Mouse (Mus musculus): ENCODE measurements around the gene Celf5. TPM values are rescaled to one million over a fixed set of nuclear protein-coding genes. Genes with fewer than 3 reads are reported as not detected.
A peak's percentile ranks its signal among the peaks of the same experiment; 100 is the strongest.

Gene Celf5
- polyA plus RNA-seq, 1 experiment from 2014 or later: 1.3 TPM

- no peak for ATAC-seq (ENCODE audit: insufficient number of reproducible peaks, low FRiP score, low TSS enrichment, low read depth)
- WGBS: 75% methylated on average over 4 of the region's 4 CpGs
- Histone ChIP-seq H3K4me2 (no peak overlapping the region), H3K27ac (no peak overlapping the region), H3K4me3 (no peak overlapping the region), H3K36me3 (peaks cover 27% of the 10 kb centered on the region), H3K27me3 (no peaks in the 10 kb centered on the region), H3K9me3 (no peaks in the 10 kb centered on the region), H3K9ac (no peak overlapping the region; the same call in 1 of the 2 replicates), H3K4me1 (peaks cover 92% of the 10 kb centered on the region)
Measured at GRCm38 (mm10) chr10:81421041-81421796, 61.3 kb downstream of the Celf5 start.

- Histone ChIP-seq H3K27ac (no peak overlapping the region), H3K27me3 (no peaks in the 10 kb centered on the region), H3K4me1 (peaks cover 94% of the 10 kb centered on the region), H3K9ac (no peak overlapping the region), H3K9me3 (no peaks in the 10 kb centered on the region), H3K4me2 (no peak overlapping the region), H3K4me3 (no peak overlapping the region), H3K36me3 (peaks cover 29% of the 10 kb centered on the region)
- WGBS: 85% methylated on average over 40 of the region's 40 CpGs
- no peak for ATAC-seq (ENCODE audit: insufficient number of reproducible peaks, low FRiP score, low TSS enrichment, low read depth)
Measured at GRCm38 (mm10) chr10:81420191-81420767, 62.2 kb downstream of the Celf5 start.

GRCm38 (mm10) chr10:81419111-81419928, 63.2 kb downstream of the Celf5 start:
- Histone ChIP-seq H3K4me1 (peaks cover 94% of the 10 kb centered on the region), H3K27me3 (no peaks in the 10 kb centered on the region), H3K4me2 (no peak overlapping the region), H3K4me3 (no peak overlapping the region), H3K9me3 (no peaks in the 10 kb centered on the region), H3K27ac (peak overlapping the region; percentile 43; the same call in 1 of the 2 replicates), H3K9ac (no peak overlapping the region), H3K36me3 (peaks cover 33% of the 10 kb centered on the region)
- 91% methylated on average over 10 of the region's 10 CpGs for WGBS
- no peak for ATAC-seq (ENCODE audit: insufficient number of reproducible peaks, low FRiP score, low TSS enrichment, low read depth)

- no peak for ATAC-seq (ENCODE audit: insufficient number of reproducible peaks, low FRiP score, low TSS enrichment, low read depth)
- H3K9ac ChIP-seq: no peak overlapping the region
Measured at GRCm38 (mm10) chr10:81418216-81419070, 64.1 kb downstream of the Celf5 start.

GRCm38 (mm10) chr10:81417227-81418215, 65.0 kb downstream of the Celf5 start:
- no peaks in the 10 kb centered on the region for H3K27me3 ChIP-seq
- peaks cover 42% of the 10 kb centered on the region for H3K36me3 ChIP-seq
- no peak; the same call in 1 of the 2 replicates for ATAC-seq (ENCODE audit: insufficient number of reproducible peaks, low FRiP score, low TSS enrichment, low read depth)
- H3K4me2 ChIP-seq: peak overlapping the region; percentile 44
- peak overlapping the region; percentile 26 for H3K4me3 ChIP-seq
- WGBS: 42% methylated on average over 12 of the region's 12 CpGs
- H3K27ac ChIP-seq: peak overlapping the region; percentile 93
- H3K9me3 ChIP-seq: no peaks in the 10 kb centered on the region
- H3K4me1 ChIP-seq: peaks cover 99% of the 10 kb centered on the region
- no peak overlapping the region for H3K9ac ChIP-seq

More at GRCm38 (mm10) chr10:81418216-81419070, 64.1 kb downstream of the Celf5 start:
- WGBS: 57% methylated on average over 11 of the region's 11 CpGs
- H3K9me3 ChIP-seq: no peaks in the 10 kb centered on the region
- no peaks in the 10 kb centered on the region for H3K27me3 ChIP-seq
- no peak overlapping the region for H3K4me3 ChIP-seq
- peak overlapping the region; percentile 93 for H3K27ac ChIP-seq
- H3K36me3 ChIP-seq: peaks cover 33% of the 10 kb centered on the region
- H3K4me2 ChIP-seq: no peak overlapping the region
- H3K4me1 ChIP-seq: peaks cover 94% of the 10 kb centered on the region

GRCm38 (mm10) chr10:81416581-81417226, 65.8 kb downstream of the Celf5 start:
- 3% methylated on average over 26 of the region's 26 CpGs for whole genome bisulfite sequencing
- peak; percentile 79 for ATAC-seq (ENCODE audit: insufficient number of reproducible peaks, low FRiP score, low TSS enrichment, low read depth)
- Histone ChIP-seq H3K4me1 (peaks cover 100% of the 10 kb centered on the region), H3K4me3 (peak overlapping the region; percentile 26), H3K27me3 (no peaks in the 10 kb centered on the region), H3K4me2 (peak overlapping the region; percentile 44), H3K36me3 (peaks cover 46% of the 10 kb centered on the region), H3K9ac (no peak overlapping the region), H3K9me3 (no peaks in the 10 kb centered on the region), H3K27ac (peak overlapping the region; percentile 93)

- no peak overlapping the region for H3K4me3 ChIP-seq
- H3K27me3 ChIP-seq: no peaks in the 10 kb centered on the region
- no peak overlapping the region for H3K9ac ChIP-seq
- no peaks in the 10 kb centered on the region for H3K9me3 ChIP-seq
- no peak overlapping the region for H3K4me2 ChIP-seq
- peak overlapping the region; percentile 93 for H3K27ac ChIP-seq
- 62% methylated on average over 17 of the region's 17 CpGs for WGBS
- peaks cover 100% of the 10 kb centered on the region for H3K4me1 ChIP-seq
- no peak for ATAC-seq (ENCODE audit: insufficient number of reproducible peaks, low FRiP score, low TSS enrichment, low read depth)
- peaks cover 43% of the 10 kb centered on the region for H3K36me3 ChIP-seq
Measured at GRCm38 (mm10) chr10:81415549-81416310, 66.8 kb downstream of the Celf5 start.

GRCm38 (mm10) chr10:81415146-81415545, 67.4 kb downstream of the Celf5 start:
- no peak for ATAC-seq (ENCODE audit: insufficient number of reproducible peaks, low FRiP score, low TSS enrichment, low read depth)
- peak overlapping the region; percentile 93 for H3K27ac ChIP-seq
- H3K4me1 ChIP-seq: peaks cover 100% of the 10 kb centered on the region
- H3K9ac ChIP-seq: no peak overlapping the region
- WGBS: 78% methylated on average over 5 of the region's 5 CpGs
- no peak overlapping the region for H3K4me3 ChIP-seq
- peaks cover 43% of the 10 kb centered on the region for H3K36me3 ChIP-seq
- H3K9me3 ChIP-seq: no peaks in the 10 kb centered on the region
- H3K4me2 ChIP-seq: no peak overlapping the region
- H3K27me3 ChIP-seq: no peaks in the 10 kb centered on the region

GRCm38 (mm10) chr10:81414682-81415081, 67.8 kb downstream of the Celf5 start:
- Histone ChIP-seq H3K4me2 (no peak overlapping the region), H3K4me1 (peaks cover 100% of the 10 kb centered on the region), H3K9ac (no peak overlapping the region), H3K4me3 (no peak overlapping the region), H3K27me3 (no peaks in the 10 kb centered on the region), H3K36me3 (peaks cover 38% of the 10 kb centered on the region), H3K27ac (peak overlapping the region; percentile 93), H3K9me3 (no peaks in the 10 kb centered on the region)
- no peak for ATAC-seq (ENCODE audit: insufficient number of reproducible peaks, low FRiP score, low TSS enrichment, low read depth)
